In the genomic region with DNA sequence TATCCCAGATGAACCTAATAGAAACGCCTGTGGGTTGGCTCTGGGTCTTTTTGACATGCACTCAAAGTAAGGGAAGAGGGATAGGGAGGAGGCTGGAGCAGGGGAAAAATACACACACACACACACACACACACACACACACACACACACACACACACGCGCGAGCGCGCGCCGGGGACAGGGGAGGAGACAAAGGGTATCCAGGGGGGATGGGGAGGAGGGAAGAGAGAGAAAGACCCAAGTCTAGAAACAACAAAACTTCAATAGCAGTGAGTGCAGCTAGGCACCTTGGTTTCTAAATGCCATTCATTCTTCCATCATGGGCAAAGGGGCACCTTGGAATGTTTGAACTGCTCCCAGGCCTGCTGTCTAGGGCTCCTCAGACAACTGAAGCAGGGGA, we compare ENCODE assay signal across 24 mouse cellular contexts.
"Had no signal": no experiment of that assay in that cellular context is flagged by ENCODE, and none has a peak within 500 bp of the region (broad histone marks: within the 10 kb centered on the region; RNA-seq: fewer than 3 reads in every experiment).

No protein-coding gene starts in this region.

- H3K4me3 ChIP-seq: heart, embryonic 10.5 days; heart, embryonic 12.5 days; hindbrain, embryonic 13.5 days; hindbrain, embryonic 15.5 days; intestine, embryonic 15.5 days; kidney, embryonic 15.5 days; limb, embryonic 13.5 days; limb, embryonic 15.5 days; liver, embryonic 12.5 days had no signal

- H3K27ac ChIP-seq: heart, embryonic 10.5 days; hindbrain, embryonic 13.5 days; hindbrain, embryonic 15.5 days; hindbrain, postnatal 0 days; intestine, embryonic 15.5 days; kidney, embryonic 15.5 days; kidney, postnatal 0 days; limb, embryonic 13.5 days; limb, embryonic 15.5 days; liver, embryonic 12.5 days had no signal

- H3K36me3 ChIP-seq: heart, embryonic 10.5 days; heart, embryonic 12.5 days; hindbrain, embryonic 13.5 days; hindbrain, embryonic 15.5 days; intestine, embryonic 15.5 days; kidney, embryonic 15.5 days; limb, embryonic 13.5 days; limb, embryonic 15.5 days had no signal

- H3K27me3 ChIP-seq: heart, embryonic 12.5 days; hindbrain, embryonic 13.5 days; hindbrain, embryonic 15.5 days; intestine, embryonic 15.5 days; kidney, embryonic 15.5 days; limb, embryonic 15.5 days; liver, embryonic 12.5 days had no signal

- DNase-seq: gastrocnemius, postnatal 14 days; gastrocnemius, postnatal 36 days; heart, adult 18-20 months; heart, postnatal 10 days; heart, postnatal 36 days; kidney, adult 11 months; kidney, adult 2 months; kidney, adult 9 months; kidney, postnatal 14 days; kidney, postnatal 36 days; layer of hippocampus, adult 9-11 months; layer of hippocampus, postnatal 36 days; left cerebral cortex, postnatal 4 days had no signal

- H3K4me1 ChIP-seq: heart, embryonic 12.5 days; hindbrain, embryonic 15.5 days; intestine, embryonic 15.5 days; limb, embryonic 13.5 days; limb, embryonic 15.5 days; liver, embryonic 12.5 days had no signal

- ATAC-seq: hindbrain, postnatal 0 days; intestine, embryonic 15.5 days; liver, embryonic 12.5 days had no signal

- H3K9me3 ChIP-seq: heart, embryonic 10.5 days; hindbrain, embryonic 13.5 days; hindbrain, embryonic 15.5 days; intestine, embryonic 15.5 days; kidney, embryonic 15.5 days; limb, embryonic 13.5 days; limb, embryonic 15.5 days; liver, embryonic 12.5 days had no signal

- H3K9ac ChIP-seq: heart, embryonic 12.5 days; hindbrain, embryonic 13.5 days; hindbrain, embryonic 15.5 days; intestine, embryonic 15.5 days; kidney, embryonic 15.5 days; limb, embryonic 13.5 days; limb, embryonic 15.5 days; liver, embryonic 12.5 days had no signal

- H3K4me2 ChIP-seq: heart, embryonic 12.5 days; hindbrain, embryonic 13.5 days; hindbrain, embryonic 15.5 days; intestine, embryonic 15.5 days; kidney, embryonic 15.5 days; limb, embryonic 13.5 days; limb, embryonic 15.5 days; liver, embryonic 12.5 days had no signal
